Mouse (Mus musculus): ENCODE results near the gene Cybrd1. TPM values are rescaled to one million over a fixed set of nuclear protein-coding genes. Genes with fewer than 3 reads are reported as not detected.

Gene Cybrd1
- 0.59 and 0.81 TPM in 2 replicates for polyA plus RNA-seq (2015; fragmentation: Nextera tagmentation; extraction: Ambion mirVana)

GRCm38 (mm10) chr2:71117797-71118708 is at the start of gene Cybrd1:
Cybrd1 (plus strand) TSS chr2:71117923.

Other genes with a start within 250 kb of the Cybrd1 start
- gene Dcaf17, start 62.6 kb upstream of the Cybrd1 start, polyA plus RNA-seq (2015; fragmentation: Nextera tagmentation; extraction: Ambion mirVana), result 16.4 and 17.4 TPM in 2 replicates
- gene Mettl8, start 62.3 kb upstream of the Cybrd1 start, polyA plus RNA-seq (2015; fragmentation: Nextera tagmentation; extraction: Ambion mirVana), result 11.0 and 12.2 TPM in 2 replicates
- 46.2 and 48.7 TPM in 2 replicates for gene Dync1i2, start 93.8 kb downstream of the Cybrd1 start, polyA plus RNA-seq (2015; fragmentation: Nextera tagmentation; extraction: Ambion mirVana)
- gene Slc25a12, start 249.8 kb downstream of the Cybrd1 start, polyA plus RNA-seq (2015; fragmentation: Nextera tagmentation; extraction: Ambion mirVana), result 31.8 and 34.0 TPM in 2 replicates